Mouse (Mus musculus) ovary, postnatal 14 days (tissue): ENCODE data around the gene Smagp.

ENCODE experiments used
- DNase-seq: peaks from one replicate; pipeline ENCODE4 v3.0.0; 2022; ENCODE audit warnings: low spot score

Gene Smagp

DNA sequence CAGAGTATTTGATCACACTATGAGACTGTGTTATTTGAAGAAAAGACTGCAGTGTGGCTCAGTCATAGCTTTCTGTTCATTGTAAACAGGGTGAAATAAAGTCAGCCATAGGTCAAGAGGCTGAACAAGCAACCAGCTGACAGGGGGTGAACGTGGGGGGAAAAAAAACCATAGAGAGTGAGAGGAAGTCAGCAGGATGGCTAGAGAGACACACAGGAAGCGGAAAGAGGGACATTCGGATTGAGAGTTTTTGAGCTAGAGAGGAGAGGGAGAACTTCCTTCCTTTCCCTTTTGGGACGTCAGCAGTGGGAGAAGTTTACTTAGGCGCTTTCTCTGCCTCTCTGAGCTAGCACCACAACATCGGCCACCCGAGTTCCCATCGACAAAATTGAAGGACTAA lies 46.3 kb downstream of the Smagp start:
- DNase-seq: no peak

DNA sequence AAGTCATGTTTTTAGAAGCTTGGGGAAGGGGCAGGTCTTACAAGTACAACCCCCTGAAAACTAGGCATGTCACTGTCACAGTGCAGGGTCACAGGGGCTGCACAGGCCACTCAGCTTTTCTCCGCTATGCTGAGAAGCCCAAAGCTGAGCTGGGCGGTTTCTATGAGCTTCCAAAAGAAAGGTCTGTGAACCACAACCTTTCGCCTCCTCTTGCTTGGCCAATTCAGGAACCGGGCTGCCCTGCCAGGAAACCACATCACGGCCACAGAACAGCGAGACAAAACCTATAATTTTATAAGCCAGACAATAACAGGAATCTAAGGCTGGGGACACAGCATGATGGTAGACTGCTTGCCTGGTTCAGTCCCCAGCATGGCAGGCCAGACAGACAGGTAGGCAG lies 48.4 kb downstream of the Smagp start:
- DNase-seq: no peak

DNA sequence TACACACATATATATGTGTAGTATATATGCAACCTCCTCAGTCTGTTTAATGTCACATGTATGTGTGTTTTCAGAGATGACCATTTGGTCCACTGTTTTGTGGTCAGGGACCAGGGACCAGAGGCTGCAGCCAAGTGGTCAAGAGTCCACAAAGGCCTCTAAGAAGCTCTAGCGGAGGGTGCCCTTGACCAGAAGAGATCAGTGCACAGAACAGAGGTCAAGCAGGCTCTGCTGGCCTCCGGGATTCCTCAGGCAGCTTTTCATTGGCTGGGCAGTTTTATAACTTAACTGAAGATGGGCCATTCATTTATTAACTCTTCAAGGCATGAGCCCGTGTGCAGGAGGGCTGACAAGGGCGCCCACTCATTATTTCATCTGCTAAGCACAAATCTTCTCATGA lies 49.6 kb downstream of the Smagp start:
- no peak for DNase-seq

DNA sequence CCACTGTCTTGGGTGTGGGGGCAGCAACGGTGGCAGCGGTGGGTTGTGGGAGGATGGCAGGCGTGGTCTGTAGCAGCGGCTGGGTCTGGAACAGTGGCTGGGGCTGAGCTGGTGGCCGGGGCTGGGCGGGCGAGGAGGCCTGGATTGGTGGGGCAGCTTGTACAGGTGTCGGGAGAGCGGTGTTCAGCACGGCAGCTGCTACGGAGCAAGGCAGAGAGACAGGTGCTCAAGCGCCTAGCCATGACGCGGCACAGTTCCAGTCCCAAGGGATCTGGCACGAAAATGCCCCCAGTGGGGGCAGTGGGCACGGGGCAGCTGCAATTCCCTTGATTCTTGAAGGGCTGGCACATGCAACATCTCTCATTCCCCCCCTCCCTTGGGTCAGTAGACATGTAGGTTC lies 50.8 kb downstream of the Smagp start:
- DNase-seq: no peak

DNA sequence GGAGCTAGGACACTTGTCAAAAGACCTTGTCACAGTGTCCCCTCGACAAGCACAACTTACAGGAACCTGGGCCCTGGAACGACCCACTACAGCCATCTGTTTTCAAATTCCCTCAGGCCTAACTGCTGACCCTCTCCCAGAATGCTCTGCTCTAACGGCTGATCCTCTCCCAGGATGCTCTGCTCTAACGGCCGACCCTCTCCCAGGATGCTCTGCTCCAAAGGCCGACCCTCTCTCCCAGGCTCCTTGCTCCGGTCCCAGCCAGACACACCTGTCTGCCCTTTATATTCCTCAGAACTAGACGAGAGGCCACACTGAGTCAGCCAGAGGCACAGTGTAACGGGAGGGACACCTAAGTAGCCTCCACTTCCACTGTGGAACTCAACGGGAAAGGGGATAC lies 56.6 kb downstream of the Smagp start:
- no peak for DNase-seq

DNA sequence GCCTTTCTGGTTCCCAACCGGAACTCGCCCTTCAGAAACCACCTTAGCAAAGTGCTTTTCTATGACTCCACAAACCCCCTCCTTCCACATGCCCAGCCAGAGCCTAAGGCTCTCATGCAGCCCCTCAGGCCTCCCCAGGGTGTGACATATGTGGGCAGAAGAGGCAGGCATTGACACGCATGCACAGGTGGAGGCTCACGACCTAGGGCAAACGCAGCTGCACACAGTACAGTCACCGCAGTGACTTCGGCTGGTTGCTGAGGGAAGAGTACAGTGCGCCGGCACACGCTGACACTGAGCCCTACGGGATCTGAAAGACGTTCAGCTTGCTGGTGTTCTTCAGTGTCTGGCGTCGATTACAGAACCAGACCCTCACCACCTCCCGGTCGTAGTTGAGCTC lies 58.8 kb downstream of the Smagp start:
- no peak for DNase-seq

DNA sequence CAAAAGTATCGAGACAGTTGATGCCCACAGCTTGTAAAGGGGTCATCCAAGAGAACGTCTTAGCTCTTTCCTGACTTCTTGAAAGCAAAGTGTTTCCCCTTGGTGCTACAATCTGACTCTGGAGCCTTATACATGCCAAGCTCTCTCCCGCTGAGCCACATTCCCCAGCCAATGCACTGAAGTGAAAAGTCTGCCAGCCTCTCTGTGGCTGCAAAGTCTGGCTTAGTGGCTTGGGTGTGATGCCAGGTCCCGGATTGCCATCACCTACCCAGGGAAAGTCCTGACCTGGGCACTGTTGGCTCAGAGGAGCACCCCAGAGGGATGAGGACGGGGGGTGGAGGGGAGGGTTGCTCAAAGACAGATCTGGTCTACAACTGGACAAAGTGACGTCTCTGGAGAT lies 59.9 kb downstream of the Smagp start:
- no peak for DNase-seq

DNA sequence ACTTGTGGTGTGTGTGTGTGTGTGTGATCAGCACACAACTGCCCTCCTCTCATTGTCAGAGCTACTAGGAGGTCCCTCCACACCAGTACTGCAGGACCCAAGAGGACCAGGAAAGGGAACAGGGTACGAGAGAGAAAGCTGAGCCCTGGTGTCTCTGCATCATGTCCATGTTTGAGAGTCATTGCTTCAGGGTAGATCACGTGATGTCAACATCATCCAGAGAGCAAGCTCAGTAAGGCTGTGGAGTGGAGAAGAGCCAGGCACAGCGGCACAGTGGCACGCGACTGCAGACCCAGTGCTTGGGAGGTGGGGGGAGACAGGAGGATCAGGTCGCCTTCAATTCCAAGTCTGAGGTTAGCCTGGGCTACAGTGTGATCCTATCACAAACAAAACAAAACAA lies 60.3 kb downstream of the Smagp start:
- DNase-seq: no peak

DNA sequence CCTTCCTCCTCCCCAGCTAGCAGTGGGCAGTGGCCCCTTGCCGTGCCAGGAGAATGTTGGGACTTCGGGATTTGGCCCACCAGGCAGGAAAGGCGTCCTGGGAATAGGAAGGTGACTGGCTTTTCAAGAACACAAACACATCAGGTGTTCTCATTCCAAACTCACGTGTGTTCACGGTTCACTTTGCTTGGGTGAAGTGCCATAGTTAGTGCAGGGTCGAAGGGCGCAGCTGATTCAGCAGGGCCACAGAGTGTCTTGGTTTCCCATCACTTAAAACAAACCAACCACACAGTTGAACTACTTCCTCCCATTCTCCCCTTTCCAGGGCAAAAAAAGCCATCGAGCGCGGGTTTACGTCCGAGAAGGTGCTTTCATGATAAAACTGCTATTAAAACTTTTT lies 61.4 kb downstream of the Smagp start:
- DNase-seq: no peak

DNA sequence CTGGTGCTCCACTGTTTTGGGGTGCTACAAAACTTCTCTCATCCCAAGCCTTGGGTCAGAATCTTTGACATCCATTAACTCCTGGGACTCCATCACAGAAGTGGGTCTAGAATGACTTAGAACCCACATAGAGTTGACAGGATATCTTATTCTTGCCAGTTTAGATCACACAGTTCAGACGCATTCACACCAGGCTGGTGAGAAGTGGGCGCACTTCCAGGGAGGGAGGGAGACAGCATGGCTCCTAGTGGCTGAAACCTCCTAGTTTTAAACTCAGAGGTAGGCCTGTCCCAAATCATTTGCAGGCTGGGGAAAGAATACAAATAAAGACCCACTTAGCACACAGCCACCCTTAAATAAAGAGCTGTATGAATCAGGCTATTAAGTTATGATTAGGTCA lies 62.4 kb downstream of the Smagp start:
- no peak for DNase-seq

DNA sequence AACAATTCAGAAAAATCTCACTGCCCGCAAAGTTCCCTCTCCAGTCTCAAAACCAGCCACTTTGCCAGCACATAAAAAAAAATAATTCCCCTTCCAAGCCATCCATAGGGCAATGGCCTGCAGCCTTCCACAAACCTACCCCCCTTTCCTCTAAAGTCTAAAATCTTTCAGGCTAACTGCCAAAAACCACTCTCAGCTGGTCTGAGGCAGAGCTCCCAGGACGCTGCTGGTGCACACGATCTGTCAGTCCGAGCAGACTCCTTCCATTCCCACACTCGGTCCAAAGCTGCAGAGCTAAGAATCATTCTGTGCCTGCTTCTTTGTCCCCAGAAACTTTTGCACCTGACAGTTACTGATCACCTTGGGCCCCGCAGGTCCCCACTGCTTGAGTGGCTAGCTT lies 62.8 kb downstream of the Smagp start:
- no peak for DNase-seq
